Mouse (Mus musculus) brain, adult 10 weeks (tissue): ENCODE results near the gene Upk3b. TPM values are rescaled to one million over a fixed set of nuclear protein-coding genes. Genes with fewer than 3 reads are reported as not detected.

Experiments used
- polyA plus RNA-seq: library from polyadenylated mRNA; stranded (reverse); fragments of 350-450 nt; fragmentation: Illumina TruSeq; extraction: RNeasy Lipid Tissue Mini Kit (QIAGEN cat#74804); gene quantifications from one replicate; pipeline ENCODE4 v1.2.3, GENCODE M21; 2015; ENCODE audit warnings: low read depth, low replicate concordance

Upk3b gene
- not detected for polyA plus RNA-seq

DNA sequence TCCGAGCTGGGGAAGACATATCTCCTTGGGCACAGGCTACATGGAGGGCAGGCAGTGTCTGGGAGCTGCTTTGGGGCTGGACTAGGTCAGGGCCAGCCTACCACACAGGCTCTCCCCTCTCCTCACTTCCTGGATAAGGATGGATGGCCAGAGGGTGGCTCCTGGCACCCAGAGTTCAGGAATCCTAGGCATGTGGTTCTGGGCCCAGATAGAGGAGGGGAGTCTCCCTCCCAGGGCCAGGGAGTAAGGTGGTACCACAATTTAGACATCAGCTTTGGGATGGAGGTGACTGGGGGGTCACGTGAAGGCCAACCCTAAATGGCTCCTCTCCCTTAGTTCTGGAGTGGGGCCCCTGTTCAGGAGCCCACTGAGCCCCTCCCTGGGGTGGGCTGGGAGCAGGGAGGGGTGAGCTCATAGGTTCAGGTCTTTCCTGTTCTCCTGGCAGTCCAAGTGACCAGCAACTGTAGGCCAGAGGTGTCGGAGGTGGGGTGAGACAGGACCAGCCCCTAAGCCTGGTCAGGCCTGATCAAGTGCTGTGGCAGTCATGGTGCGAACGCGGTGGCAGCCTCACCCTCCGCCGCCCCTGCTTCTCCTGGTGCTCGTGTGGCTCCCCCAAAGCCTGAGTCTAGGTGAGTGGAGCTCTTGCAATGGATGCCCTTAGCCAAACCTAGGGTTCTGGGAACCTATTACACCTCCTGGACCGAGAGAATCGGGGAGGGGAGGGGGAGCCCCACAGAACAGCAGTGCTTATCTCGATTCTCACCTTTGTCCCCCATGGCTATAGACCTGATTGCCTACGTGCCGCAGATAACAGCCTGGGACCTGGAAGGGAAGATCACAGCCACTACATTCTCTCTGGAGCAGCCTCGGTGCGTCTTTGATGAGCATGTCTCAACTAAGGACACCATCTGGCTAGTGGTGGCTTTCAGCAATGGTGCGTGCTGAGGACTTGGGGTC lies at the start of gene Upk3b:
Gene Upk3b, plus strand, starts transcription at position 239 of the 957 bp plus-strand sequence.

DNA sequence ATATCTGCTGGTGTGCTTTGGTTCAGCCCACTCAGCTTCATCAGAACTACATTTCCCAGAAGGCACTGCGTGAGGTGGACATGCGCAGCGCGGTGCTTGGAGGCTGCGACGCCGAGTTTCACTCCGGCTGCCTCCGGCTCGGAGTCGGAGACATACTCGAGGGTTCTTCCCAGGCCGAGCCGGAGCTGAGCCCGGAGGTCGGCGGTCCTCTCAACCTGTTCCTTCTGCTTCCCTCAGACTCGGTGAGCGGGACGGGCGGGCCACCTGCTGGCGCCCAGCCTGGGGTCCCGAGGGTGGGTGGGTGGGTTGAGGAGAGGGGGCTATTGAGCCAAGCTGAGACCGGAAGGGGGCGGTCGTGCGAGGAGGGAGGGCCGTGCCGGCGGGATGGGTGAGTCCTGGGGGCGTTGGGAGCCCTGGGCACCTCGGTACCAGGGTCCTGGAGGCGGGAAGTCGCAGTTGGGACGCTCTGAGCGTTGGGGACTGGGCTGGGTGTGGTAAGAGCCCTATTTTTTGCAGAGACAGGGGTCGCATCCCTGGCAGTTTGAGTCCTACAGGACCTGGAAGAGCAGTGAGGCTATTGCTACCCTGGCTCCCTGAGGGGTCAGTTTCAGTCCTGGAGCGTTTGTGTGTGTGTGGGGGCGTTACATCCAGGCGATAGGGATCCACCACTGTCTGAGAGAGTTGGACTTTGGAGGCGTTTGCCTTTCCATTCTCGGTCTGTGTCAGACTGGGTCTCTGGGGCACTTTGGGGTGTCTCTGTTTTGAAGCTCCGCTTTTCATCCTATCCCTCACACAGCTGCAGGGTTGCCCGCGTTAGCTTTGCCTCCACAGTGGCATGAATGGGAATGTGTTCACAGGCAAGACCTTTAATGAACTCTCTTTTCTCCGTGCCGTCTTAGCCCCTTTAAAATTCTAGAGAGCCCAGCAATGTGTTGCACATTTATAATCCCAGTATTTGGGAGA lies 43.3 kb upstream of the Upk3b start, which contains the start of gene Dtx2:
Gene Dtx2, plus strand, starts transcription at position 76 of the 963 bp plus-strand sequence.

DNA sequence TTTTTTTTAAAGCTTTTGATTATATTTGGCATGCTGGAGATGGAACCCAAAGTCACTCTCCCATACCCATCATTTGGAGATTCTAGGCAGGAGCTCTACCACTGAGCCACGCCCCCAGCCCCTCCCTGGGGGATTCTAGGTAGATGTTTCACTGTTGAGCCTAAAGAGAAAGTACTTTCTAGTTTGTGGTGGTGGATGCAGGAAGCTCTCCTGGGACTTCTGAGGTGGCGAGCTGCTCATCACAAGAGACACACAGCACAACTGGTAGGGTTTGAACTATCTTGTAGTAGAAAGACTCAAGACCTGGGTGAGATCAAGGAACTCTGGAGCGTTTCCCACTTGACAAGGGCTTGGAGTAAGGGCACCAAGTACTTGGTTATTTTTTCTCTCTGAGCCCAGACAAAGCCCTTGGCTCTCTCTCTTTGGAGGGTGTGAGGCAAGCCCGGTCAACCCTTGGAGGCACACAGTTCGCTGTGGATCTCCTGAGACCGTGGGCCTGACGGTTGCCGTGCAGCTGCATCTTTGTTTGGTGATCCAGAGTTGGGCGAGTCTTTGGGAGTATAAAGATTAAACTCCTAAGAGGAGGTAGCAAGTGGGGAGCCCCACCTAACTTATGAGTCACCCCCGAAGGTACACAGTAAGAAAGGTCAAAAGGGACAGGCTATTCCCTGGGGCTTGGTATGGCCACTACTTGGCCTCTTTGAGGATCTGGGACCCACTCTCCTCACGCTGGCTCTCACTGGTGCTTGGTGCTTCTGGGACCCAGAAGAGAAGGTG lies 16.2 kb downstream of the Upk3b start, which contains the start of gene Upk3bl:
Gene Upk3bl, plus strand, starts transcription at position 192 of the 777 bp plus-strand sequence.

DNA sequence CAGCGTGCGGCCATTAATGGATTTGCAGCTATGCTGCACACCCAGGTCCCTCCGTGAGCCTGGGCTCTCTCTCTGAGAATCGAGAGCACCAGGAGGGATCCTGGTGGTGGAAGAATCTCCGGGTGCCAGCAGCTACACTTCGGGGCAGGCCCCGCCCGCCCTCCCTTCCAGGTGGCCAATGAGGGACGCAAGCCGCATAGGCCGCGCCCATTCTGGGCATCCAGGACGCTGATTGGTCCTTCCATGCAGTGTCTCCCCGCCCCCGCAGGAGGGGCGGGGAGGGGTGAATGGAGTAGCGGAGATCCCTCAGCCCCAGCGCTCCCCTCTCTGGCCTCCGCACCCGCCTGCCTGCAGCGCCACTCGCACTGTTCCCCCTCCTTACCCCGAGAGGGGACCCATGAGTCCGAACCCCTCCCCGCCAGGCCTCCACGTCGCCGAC lies 45.4 kb downstream of the Upk3b start, which contains the start of gene Rasa4:
Gene Rasa4, plus strand, starts transcription at position 248 of the 439 bp plus-strand sequence.

Other genes starting within 250 kb of the Upk3b start
- gene Srrm3, start 231.6 kb upstream of the Upk3b start, polyA plus RNA-seq, result 41.7 TPM
- 19.2 TPM for gene Hspb1, start 150.6 kb upstream of the Upk3b start, polyA plus RNA-seq
- 750 TPM for gene Ywhag, start 103.9 kb upstream of the Upk3b start, polyA plus RNA-seq
- gene Ssc4d, start 64.0 kb upstream of the Upk3b start, polyA plus RNA-seq, result 1.6 TPM
- not detected for gene Zp3, start 58.4 kb upstream of the Upk3b start, polyA plus RNA-seq
- gene Dtx2, start 43.7 kb upstream of the Upk3b start, polyA plus RNA-seq, result 6.4 TPM
- gene Upk3bl, start 16.0 kb downstream of the Upk3b start, polyA plus RNA-seq, result not detected
- 6.5 TPM for gene Rasa4, start 45.4 kb downstream of the Upk3b start, polyA plus RNA-seq
- 116 TPM for gene Polr2j, start 78.1 kb downstream of the Upk3b start, polyA plus RNA-seq
- 12.1 TPM for gene Lrwd1, start 97.6 kb downstream of the Upk3b start, polyA plus RNA-seq
- 9.0 TPM for gene Alkbh4, start 97.7 kb downstream of the Upk3b start, polyA plus RNA-seq
- gene Orai2, start 132.2 kb downstream of the Upk3b start, polyA plus RNA-seq, result 45.8 TPM
- 44.8 TPM for gene Prkrip1, start 160.5 kb downstream of the Upk3b start, polyA plus RNA-seq
- 4.5 TPM for gene Sh2b2, start 208.1 kb downstream of the Upk3b start, polyA plus RNA-seq